Mouse (Mus musculus) cerebellum, adult 11-12 months (tissue): ENCODE measurements at regions not wholly inside any gene's neighbourhood (a gene's known extent, or its start where the extent isn't known, plus 50 kb on each side); places are given as distances from the start of the nearest gene placed in this dataset.
"Not testable (repeated sequence)": the region's sequence is repeated elsewhere in the genome, so short reads cannot be mapped to it uniquely, and the experiment has no call there.

Experiments used
- DNase-seq: peaks from one replicate; pipeline ENCODE4 v3.0.0; 2022

DNA sequence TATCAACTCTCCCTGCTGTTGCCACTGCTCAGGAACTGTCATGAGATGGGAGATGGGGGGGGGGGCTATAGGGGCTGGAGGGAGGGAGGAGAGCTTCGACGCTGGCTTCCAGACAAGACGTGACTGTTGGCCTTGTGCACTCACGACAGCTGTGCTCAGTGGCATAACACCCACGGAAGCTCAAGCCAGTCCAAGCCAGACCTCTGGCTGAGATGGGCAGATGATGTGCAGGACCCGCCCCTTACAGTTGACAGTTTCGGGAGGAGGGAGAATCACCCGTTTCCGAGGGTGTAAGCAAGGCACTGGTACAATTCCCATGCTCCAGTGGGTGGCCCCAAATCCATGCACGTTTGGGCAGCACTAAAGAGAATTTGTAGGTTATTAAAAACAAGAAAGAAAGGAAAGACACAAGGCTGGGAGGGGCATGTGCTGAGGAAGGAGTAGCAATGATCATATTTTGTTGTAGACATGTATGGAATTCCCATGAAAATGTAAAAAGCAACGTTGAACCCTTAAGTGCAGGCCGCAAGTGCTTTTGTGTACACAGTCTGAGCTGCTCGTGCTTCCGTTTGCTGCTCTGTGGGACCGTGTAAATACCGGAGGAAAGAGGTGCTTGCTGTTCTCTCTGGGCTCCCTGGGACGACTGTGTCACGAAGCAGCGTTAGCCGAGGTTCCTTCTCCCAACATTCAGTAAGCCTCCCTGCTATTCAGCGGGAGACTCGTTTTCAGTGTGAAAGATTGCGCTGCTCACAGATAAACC is 188.2 kb upstream of the Serp2 start:
- no peak for DNase-seq

DNA sequence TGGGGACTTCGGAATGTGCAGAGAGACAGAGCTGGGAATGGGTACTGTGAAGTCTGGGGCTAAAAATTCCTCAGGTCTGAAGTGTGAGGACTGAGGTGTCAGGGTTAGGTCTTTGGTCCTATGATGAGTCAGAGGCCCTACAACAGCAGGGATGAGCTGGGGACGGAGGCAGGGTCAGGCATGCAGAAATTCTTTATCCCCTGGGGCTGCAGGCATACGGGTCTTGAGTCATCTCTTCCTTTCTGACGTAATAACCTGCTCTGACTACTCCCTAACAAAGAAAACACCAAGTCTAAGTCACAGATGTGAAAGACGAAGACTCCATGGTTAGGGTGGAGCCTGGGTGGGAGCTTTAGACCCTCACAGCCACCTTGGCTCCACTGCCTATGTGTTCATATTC is 185.6 kb upstream of the Serp2 start:
- no peak for DNase-seq

- DNase-seq, result peak; percentile 90
Measured at GRCm38 (mm10) chr14:76739836-76740597, 183.3 kb upstream of the Serp2 start.

- DNase-seq, result no peak
Measured at GRCm38 (mm10) chr14:76735997-76736396, 179.3 kb upstream of the Serp2 start.

DNA sequence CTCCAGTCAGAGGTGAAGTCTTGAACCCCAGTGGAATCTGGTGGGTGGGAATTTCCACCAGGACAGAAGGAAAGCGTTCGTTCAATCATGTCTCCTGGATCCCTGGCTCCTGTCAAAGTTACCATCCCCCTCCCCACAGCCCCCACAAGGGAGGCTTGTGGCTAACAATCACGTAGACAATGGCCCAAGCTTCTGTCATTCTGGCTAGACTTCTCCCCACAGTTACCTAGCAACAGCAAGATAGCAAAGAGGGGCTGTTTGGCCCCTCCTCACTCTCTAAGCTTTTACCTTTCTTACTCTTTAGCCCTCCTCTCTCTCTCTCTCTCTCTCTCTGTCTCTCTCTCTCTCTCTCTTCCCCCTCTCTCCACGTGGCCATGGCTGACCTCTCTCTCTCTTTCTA is 178.4 kb upstream of the Serp2 start:
- DNase-seq, result no peak

DNA sequence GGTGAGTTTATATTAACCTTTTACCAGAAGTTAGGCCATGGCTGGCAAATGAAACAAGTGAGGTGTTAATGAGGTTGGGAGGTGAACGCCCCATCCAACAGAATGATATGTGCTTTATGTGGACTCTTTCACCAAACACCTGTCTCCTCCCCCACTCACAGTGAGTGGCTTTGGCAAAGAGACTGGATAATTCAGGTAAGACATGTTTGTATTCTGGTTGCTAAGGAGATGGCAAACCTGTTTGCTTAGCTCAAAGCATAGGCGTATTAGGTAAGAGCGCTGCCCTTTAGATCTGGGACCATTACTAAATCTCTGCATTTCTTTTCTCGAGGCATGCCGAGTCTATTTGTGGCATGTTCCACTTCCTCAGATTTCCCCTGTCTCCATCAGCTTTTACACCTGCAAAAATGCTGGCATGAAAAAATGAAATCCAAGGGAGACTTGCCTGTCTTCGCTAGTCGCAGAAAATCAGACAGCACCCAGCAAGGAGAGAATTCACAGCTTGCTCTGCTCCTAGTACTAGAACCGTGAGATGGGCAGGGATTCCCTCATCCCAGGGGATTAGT is 176.7 kb upstream of the Serp2 start:
- DNase-seq, result no peak

GRCm38 (mm10) chr14:76731096-76731986 is 174.7 kb upstream of the Serp2 start:
- DNase-seq, result no peak

- no peak for DNase-seq
Measured at GRCm38 (mm10) chr14:76725844-76726243, 169.2 kb upstream of the Serp2 start.

- not testable (repeated sequence) for DNase-seq
Measured at GRCm38 (mm10) chr14:76725231-76725630, 168.5 kb upstream of the Serp2 start.

GRCm38 (mm10) chr14:76724826-76725225 is 168.1 kb upstream of the Serp2 start:
- DNase-seq, result no peak

- no peak for DNase-seq
Measured at GRCm38 (mm10) chr14:76724395-76724794, 167.7 kb upstream of the Serp2 start.

DNA sequence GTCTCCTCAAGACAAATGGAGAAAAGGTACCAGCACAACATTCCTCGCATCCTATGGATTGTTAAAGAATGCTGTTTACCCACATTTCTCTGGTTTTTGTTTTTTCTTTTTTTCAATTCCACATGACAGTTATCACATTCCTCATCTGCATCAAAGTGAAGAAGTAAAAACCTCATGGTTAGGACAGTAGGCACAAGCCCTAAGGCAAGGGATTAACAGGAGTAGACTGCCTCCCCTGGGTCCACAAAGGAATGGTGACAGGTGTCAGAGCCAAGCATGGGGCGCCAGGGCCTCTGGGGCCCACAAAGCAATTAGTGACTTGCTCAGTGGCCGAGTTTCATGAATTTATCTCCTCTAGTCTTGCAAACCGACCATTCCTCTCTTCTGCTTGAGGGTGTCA is 166.9 kb upstream of the Serp2 start:
- DNase-seq, result no peak

DNA sequence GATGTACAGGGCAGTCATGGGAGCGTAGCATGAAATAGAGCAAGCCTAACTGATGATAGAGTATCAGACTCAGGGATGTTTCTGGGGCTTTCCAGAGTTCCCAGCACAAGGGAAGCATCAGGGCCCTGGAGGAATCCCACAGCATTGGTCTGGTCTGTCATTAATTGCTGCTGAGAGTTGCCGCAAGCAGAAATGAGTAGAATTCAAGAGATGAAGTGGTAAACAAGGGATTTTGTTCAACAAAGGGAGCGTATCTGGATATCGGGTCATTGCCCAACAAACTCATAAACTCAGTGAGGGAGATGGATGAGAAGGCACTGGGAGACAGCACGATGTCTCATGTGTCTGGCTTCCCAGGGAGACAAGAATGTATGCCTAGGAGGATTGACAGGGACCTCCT is 165.6 kb upstream of the Serp2 start:
- no peak for DNase-seq

DNA sequence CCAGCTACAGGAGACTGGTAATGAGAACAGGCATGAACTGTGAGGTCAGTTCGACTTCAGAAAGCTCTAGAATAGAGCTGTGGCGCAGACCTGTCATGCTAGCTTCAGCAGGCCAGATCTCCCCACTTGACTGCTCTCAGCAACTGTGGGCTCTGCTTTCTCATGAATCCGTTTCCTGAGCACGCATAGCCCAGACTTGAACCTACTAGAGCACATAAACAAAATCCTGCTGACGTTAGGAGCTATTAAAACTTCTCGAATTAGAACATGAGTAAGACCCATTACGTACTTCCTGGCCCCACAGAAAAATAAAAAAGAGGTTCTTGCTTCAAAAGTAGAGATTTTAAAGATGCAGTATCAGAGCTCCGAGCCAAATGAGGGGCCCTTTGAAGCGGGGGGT is 165.1 kb upstream of the Serp2 start:
- DNase-seq, result no peak

- DNase-seq, result no peak
Measured at GRCm38 (mm10) chr14:76717081-76717480, 160.4 kb upstream of the Serp2 start.

DNA sequence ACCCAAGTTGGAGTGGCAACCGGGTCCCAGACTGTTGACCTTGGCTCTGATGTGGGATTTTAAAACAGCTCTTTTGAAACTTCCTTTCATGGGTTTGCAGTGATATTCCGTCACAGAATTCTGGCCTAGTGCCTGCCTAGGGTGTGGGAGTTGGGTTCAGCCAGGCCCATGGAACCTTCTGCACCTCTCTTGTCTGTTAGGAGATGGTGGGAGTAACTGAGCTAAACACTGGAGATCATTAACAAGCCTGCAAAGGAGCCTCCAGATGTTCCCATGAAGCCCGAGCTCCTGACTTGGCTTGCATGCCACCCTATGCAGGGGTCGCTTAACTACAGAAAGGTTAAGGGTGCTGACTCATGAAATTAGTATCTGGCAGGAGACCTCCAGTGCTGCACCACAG is 158.0 kb upstream of the Serp2 start:
- no peak for DNase-seq

GRCm38 (mm10) chr14:76713946-76714345 is 157.3 kb upstream of the Serp2 start:
- DNase-seq, result no peak

DNA sequence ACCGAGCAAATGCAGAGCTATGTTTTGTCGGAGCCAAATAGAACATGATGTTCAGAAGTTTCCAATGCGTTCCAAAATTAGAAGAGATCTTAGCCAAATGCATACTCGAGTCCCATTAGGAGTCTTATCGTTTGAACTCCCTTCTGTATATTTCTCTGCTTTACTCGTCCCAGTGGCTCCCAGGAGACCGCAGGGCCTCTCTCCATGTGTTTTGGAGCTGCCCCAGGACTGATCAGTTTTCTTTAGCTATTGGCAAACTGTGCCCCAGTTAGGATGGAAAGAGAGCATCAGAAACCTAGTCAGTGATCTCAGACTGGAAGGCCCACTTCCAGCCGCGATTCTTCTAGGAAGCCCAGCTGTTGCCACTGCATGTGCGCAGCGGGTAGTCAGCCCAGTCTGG is 152.0 kb upstream of the Serp2 start:
- no peak for DNase-seq

DNA sequence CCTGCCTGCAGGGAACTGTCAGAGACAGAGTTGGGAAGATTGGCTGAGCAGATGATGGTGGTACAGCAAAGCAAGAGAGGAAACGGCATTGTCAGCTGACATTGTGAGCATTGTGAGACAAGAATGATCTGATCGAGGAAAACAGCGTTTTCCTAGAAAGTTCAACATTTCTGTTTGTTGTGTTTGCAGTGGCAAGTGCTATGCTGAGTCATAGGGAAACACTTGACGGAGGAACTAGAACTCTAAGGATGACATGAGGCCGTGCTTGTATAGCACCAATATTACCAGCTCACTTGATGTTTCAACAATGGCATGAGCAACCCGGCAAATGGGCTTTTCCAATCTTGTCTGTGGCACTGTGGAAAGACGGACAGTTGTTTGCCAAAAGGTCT is 146.7 kb upstream of the Serp2 start:
- no peak for DNase-seq

DNA sequence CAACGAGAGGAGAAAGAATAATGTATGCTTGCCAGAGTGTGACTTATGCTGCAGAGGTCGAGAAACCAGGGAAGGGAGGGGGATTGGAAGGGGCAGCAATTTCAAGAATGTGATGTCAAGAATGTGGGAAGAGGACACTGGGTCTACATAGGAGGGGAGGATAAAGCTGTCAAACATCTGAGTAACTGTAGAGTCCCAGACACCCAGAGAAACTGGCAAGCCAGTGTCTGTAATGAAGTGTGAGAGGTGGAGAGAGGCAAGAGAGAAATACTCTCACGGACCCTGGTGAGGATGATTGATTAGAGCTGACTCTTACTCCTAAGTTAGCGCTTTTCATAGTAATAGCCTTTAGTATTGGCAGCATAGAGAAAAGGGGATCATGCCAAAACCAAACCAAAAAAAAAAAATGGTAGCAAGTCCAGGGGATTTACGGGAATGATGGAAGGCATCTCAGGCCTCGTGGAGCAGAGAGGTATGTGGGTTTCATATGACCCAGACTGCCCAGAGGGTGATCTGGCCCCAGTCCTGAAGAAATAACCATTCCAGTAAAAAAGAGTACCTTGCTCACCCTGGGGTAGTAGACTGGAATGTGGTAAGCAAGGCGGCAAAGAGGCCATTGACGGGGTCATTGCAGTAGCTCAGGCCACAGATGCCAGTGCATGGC is 146.2 kb upstream of the Serp2 start:
- DNase-seq, result no peak

DNA sequence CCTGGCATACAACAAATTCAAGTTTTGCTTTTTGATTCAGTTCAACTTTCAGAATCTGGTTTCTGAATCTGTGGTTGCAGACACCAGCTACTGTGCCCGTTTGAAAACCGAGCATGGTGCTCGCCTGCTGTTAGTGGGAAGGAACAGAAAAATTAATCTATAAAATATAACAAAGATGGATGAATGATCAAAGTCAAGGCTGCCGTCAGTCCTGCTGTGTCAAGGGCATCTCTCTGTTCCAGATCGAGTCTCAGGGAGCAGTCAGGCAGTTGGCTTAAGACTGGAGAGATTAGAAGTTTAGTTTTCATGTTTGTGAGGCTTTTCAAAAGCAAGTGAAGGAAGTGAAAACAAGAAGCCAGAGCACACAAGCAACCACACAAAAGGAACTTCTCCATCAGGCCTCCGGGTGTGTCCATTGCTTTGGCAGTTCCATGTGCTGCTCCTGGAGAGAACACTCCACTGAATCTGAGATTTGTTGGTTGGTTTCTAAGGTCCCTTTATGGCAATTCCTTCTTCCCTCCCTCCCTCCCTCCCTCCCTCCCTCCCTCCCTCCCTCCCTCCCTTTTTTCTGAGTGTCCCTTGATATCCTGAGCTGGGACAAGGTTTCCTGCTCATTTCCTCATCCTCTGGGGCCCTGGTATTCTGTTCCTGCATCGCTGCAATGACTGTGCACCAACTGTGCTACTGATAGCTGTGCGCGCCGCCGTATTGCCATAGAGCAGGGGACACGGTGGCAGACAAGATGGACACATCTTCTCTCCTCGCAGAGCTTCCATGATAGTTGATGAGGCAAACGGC is 145.4 kb upstream of the Serp2 start:
- DNase-seq, result no peak

GRCm38 (mm10) chr14:76701304-76701703 is 144.6 kb upstream of the Serp2 start:
- no peak for DNase-seq
